Mouse (Mus musculus): ENCODE measurements at regions not wholly inside any gene's neighbourhood (a gene's known extent, or its start where the extent isn't known, plus 50 kb on each side); places are given as distances from the start of the nearest gene placed in this dataset.
"Not testable (repeated sequence)": the region's sequence is repeated elsewhere in the genome, so short reads cannot be mapped to it uniquely, and the experiment has no call there.

DNA sequence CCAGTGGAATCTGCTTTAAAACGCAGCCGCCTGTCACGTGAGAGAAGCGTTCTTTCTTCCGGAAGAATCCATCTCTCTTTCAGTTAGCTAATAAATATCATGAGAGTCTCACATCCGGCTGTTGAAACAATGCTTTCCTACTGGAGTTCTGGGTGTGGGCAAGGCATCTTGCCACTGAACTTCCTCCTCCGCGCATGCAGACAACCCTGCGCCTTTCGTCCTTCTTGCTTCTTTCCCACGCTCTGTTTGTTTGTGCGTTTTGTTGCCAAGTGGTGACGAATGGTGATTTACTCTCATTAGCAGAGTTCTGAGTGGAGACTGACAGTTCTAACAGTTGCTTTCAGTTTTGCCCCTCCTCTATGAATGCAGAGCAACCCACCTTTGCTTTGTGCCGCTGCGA lies 326.8 kb upstream of the Irx2 start:
- H3K27ac ChIP-seq (ENCODE audit: insufficient read depth, low read depth, low read length, poor library complexity, severe bottlenecking): no peak overlapping the region
- no peaks in the 10 kb centered on the region for H3K9me3 ChIP-seq (ENCODE audit: control insufficient read depth, insufficient read depth, low read depth, low read length)
- H3K4me1 ChIP-seq (ENCODE audit: control insufficient read depth in 2 of 2, insufficient read depth in 2 of 2, low read length in 2 of 2, poor library complexity in 1 of 2): no peaks in the 10 kb centered on the region
- no peaks in the 10 kb centered on the region for H3K36me3 ChIP-seq (ENCODE audit: control insufficient read depth, insufficient read depth, low read length, poor library complexity, severe bottlenecking)
- in situ Hi-C loops (cut with MboI; ENCODE audit: low sequenced_read_pairs in 2 of 2, unreplicated experiment in 2 of 2): no loop called here
- no peak for DNase-seq (ENCODE audit: low read depth, low spot score)
- TF ChIP-seq CHD2 (IDR thresholded peaks at IDR 0.05; ENCODE audit: low read depth, low read length) (no peak), MAFK (IDR thresholded peaks at IDR 0.05; ENCODE audit: insufficient read depth, low read depth, low read length) (no peak)
- no peak overlapping the region for H3K9ac ChIP-seq (ENCODE audit: insufficient read depth, low read depth, low read length, poor library complexity, severe bottlenecking)
- H3K4me3 ChIP-seq (ENCODE audit: insufficient read depth in 1 of 2, low read depth in 1 of 2, low read length in 2 of 2, poor library complexity in 1 of 2, severe bottlenecking in 1 of 2): no peak overlapping the region

DNA sequence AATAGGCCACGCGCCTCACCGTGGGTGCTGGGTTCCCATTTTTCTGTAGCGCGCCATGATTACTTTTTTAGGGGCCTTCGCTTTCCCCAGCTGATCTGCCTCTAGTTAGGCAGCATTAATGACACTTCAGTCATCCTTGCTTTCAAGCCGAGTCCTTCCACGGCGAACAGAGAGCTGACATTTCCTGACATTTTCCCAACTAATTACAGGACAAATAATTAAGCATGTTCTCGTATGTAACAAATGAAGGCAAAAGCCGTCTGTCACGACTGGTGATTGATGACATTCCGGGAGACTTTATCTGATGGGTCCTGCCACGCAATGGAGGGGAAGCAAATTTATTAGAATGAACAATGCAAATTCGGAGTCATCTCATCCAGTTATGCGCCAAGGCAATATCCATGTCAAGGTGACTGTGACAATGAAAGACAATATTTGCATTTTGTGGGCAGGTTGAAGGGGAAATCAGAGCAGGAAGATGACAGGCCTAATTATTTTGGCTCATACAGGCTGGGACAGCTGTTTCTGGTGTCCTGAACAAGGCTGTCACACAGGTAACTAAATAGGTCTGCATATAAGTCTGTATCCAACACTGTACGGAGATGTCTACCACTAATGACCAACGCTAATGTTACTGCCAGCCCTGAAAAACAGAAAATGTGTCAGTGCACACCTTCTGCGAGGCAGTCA lies 326.0 kb upstream of the Irx2 start:
- no peak for DNase-seq (ENCODE audit: low read depth, low spot score)
- Histone ChIP-seq H3K9me3 (ENCODE audit: control insufficient read depth, insufficient read depth, low read depth, low read length) (no peaks in the 10 kb centered on the region), H3K36me3 (ENCODE audit: control insufficient read depth, insufficient read depth, low read length, poor library complexity, severe bottlenecking) (no peaks in the 10 kb centered on the region), H3K4me3 (ENCODE audit: insufficient read depth in 1 of 2, low read depth in 1 of 2, low read length in 2 of 2, poor library complexity in 1 of 2, severe bottlenecking in 1 of 2) (no peak overlapping the region), H3K9ac (ENCODE audit: insufficient read depth, low read depth, low read length, poor library complexity, severe bottlenecking) (no peak overlapping the region), H3K4me1 (ENCODE audit: control insufficient read depth in 2 of 2, insufficient read depth in 2 of 2, low read length in 2 of 2, poor library complexity in 1 of 2) (no peaks in the 10 kb centered on the region), H3K27ac (ENCODE audit: insufficient read depth, low read depth, low read length, poor library complexity, severe bottlenecking) (no peak overlapping the region)
- TF ChIP-seq ZNF384 (IDR thresholded peaks at IDR 0.05; ENCODE audit: low read depth, low read length) (no peak), ZC3H11A (IDR thresholded peaks at IDR 0.05; ENCODE audit: borderline replicate concordance, low read depth, low read length) (no peak), CHD2 (IDR thresholded peaks at IDR 0.05; ENCODE audit: low read depth, low read length) (no peak), HCFC1 (IDR thresholded peaks at IDR 0.05; ENCODE audit: borderline replicate concordance, insufficient read depth, low read length) (no peak), MAFK (IDR thresholded peaks at IDR 0.05; ENCODE audit: insufficient read depth, low read depth, low read length) (no peak)
- in situ Hi-C loops (cut with MboI; ENCODE audit: low sequenced_read_pairs in 2 of 2, unreplicated experiment in 2 of 2): no loop called here

DNA sequence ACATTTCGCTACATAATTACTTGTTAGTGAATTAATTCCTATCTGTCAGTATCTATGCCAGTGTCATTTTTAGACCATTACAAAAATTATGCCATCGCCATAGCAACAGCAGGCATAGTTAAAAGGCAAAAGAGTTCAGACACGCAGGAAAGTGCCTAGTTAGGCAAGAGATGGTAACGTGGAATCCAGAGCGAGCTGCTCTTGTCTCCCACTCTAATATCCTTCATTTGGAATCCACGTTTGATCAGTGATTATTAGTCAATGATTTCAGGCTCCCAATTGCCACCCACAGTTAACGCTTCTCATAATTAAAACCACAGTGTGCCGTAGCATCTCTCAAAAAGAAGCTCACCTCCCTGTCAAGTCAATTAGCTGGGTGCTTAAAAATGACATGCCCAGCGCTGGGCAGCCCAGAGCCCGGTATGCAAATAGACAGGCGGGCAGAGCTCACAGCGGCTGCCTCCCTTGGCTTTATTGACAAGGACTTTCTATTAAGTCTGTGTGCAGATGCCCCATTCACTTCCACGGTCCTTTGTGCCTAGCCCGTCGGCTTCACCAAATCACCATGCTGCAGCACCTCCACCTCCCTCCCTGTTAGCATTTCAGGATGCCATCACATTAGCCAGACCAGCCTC lies 325.4 kb upstream of the Irx2 start:
- in situ Hi-C loops (cut with MboI; ENCODE audit: low sequenced_read_pairs in 2 of 2, unreplicated experiment in 2 of 2): no loop called here
- no peak for DNase-seq (ENCODE audit: low read depth, low spot score)
- H3K4me3 ChIP-seq (ENCODE audit: insufficient read depth in 1 of 2, low read depth in 1 of 2, low read length in 2 of 2, poor library complexity in 1 of 2, severe bottlenecking in 1 of 2): no peak overlapping the region
- no peaks in the 10 kb centered on the region for H3K36me3 ChIP-seq (ENCODE audit: control insufficient read depth, insufficient read depth, low read length, poor library complexity, severe bottlenecking)
- H3K9me3 ChIP-seq (ENCODE audit: control insufficient read depth, insufficient read depth, low read depth, low read length): no peaks in the 10 kb centered on the region
- no peak for TF ChIP-seq ZNF384 (IDR thresholded peaks at IDR 0.05; ENCODE audit: low read depth, low read length)
- no peak for TF ChIP-seq ZC3H11A (IDR thresholded peaks at IDR 0.05; ENCODE audit: borderline replicate concordance, low read depth, low read length)
- no peak for TF ChIP-seq MAFK (IDR thresholded peaks at IDR 0.05; ENCODE audit: insufficient read depth, low read depth, low read length)
- no peak for TF ChIP-seq CHD2 (IDR thresholded peaks at IDR 0.05; ENCODE audit: low read depth, low read length)
- no peak for TF ChIP-seq HCFC1 (IDR thresholded peaks at IDR 0.05; ENCODE audit: borderline replicate concordance, insufficient read depth, low read length)
- H3K27ac ChIP-seq (ENCODE audit: insufficient read depth, low read depth, low read length, poor library complexity, severe bottlenecking): no peak overlapping the region
- H3K9ac ChIP-seq (ENCODE audit: insufficient read depth, low read depth, low read length, poor library complexity, severe bottlenecking): no peak overlapping the region
- H3K4me1 ChIP-seq (ENCODE audit: control insufficient read depth in 2 of 2, insufficient read depth in 2 of 2, low read length in 2 of 2, poor library complexity in 1 of 2): no peaks in the 10 kb centered on the region

DNA sequence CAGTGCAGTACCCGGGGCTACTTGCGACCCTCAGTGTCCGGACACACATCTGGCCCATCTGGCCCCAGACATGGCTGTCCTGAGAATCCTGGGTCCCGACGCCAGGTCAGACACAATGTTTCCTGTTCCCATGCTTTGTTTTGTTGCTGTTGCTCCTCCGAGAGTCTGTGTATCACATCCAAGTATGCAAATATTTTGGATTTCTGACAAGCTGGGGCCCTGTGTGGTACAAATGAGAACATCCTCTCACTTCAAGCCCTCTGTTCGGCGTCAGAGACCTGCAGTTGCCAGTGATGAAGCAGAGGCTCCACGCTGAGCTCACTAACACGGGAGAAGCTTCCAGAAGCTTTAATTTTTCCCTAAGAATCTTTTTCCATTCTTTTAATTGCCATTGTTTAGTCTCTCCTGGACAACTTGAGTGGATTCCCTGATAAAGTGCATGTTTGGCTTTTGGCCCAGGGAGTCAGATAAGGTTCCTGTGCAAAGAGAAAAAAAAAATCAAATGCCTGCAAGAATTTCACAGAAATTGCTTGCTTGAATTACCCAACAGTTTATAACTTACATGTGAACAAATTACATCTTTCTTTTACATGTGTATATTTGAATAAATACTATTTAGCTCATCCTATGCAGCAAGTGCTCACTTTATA lies 304.5 kb upstream of the Irx2 start:
- H3K9ac ChIP-seq (ENCODE audit: insufficient read depth, low read depth, low read length, poor library complexity, severe bottlenecking): no peak overlapping the region
- H3K9me3 ChIP-seq (ENCODE audit: control insufficient read depth, insufficient read depth, low read depth, low read length): no peaks in the 10 kb centered on the region
- no peak overlapping the region for H3K4me3 ChIP-seq (ENCODE audit: insufficient read depth in 1 of 2, low read depth in 1 of 2, low read length in 2 of 2, poor library complexity in 1 of 2, severe bottlenecking in 1 of 2)
- H3K36me3 ChIP-seq (ENCODE audit: control insufficient read depth, insufficient read depth, low read length, poor library complexity, severe bottlenecking): no peaks in the 10 kb centered on the region
- no peak overlapping the region for H3K27ac ChIP-seq (ENCODE audit: insufficient read depth, low read depth, low read length, poor library complexity, severe bottlenecking)
- TF ChIP-seq MAFK (IDR thresholded peaks at IDR 0.05; ENCODE audit: insufficient read depth, low read depth, low read length): no peak
- in situ Hi-C loops (cut with MboI; ENCODE audit: low sequenced_read_pairs in 2 of 2, unreplicated experiment in 2 of 2): no loop called here
- no peak for DNase-seq (ENCODE audit: low read depth, low spot score)
- no peaks in the 10 kb centered on the region for H3K4me1 ChIP-seq (ENCODE audit: control insufficient read depth in 2 of 2, insufficient read depth in 2 of 2, low read length in 2 of 2, poor library complexity in 1 of 2)

DNA sequence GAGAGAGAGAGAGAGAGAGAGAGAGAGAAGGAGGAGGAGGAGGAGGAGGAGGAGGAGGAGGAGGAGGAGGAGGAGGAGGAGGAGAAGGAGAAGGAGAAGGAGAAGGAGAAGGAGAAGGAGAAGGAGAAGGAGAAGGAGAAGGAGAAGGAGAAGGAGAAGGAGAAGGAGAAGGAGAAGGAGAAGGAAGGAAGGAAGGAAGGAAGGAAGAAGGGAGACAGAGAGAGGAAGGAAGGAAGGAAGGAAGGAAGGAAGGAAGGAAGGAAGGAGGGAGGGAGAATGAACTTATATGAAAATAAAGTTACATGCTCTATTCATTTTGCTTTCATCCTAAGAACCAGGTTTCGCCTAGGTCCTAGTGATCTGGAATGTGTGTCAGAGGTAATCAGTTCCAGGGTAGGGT lies 302.4 kb upstream of the Irx2 start:
- H3K9me3 ChIP-seq (ENCODE audit: control insufficient read depth, insufficient read depth, low read depth, low read length); H3K36me3 ChIP-seq (ENCODE audit: control insufficient read depth, insufficient read depth, low read length, poor library complexity, severe bottlenecking); H3K4me3 ChIP-seq (ENCODE audit: insufficient read depth in 1 of 2, low read depth in 1 of 2, low read length in 2 of 2, poor library complexity in 1 of 2, severe bottlenecking in 1 of 2); in situ Hi-C loops (cut with MboI; ENCODE audit: low sequenced_read_pairs in 2 of 2, unreplicated experiment in 2 of 2); H3K27ac ChIP-seq (ENCODE audit: insufficient read depth, low read depth, low read length, poor library complexity, severe bottlenecking); H3K9ac ChIP-seq (ENCODE audit: insufficient read depth, low read depth, low read length, poor library complexity, severe bottlenecking); H3K4me1 ChIP-seq (ENCODE audit: control insufficient read depth in 2 of 2, insufficient read depth in 2 of 2, low read length in 2 of 2, poor library complexity in 1 of 2); DNase-seq (ENCODE audit: low read depth, low spot score): not testable (repeated sequence)

Data from ES-E14 (cell line).